Mouse (Mus musculus) small intestine, adult 2 months (tissue): ENCODE results near the gene Arhgap22. TPM values are rescaled to one million over a fixed set of nuclear protein-coding genes. Genes with fewer than 3 reads are reported as not detected.
A peak's percentile ranks its signal among the peaks of the same experiment; 100 is the strongest.

Experiments used
- H3K27ac ChIP-seq: fragments of 200-500 bp; 2 replicates; pipeline ENCODE4 v1.5.1; 2012; ENCODE audit warnings: low read depth, low read length, control low read depth, inconsistent platforms; ENCODE audit not compliant: insufficient read depth
- H3K27me3 ChIP-seq: fragments of 200-500 bp; 2 replicates; pipeline ENCODE4 v1.6.1; 2012; ENCODE audit warnings: mild to moderate bottlenecking, moderate library complexity, low read length, inconsistent platforms; ENCODE audit not compliant: control insufficient read depth, insufficient read depth
- H3K36me3 ChIP-seq: fragments of 200-500 bp; 2 replicates; pipeline ENCODE4 v1.6.1; 2012; ENCODE audit warnings: mild to moderate bottlenecking, low read length, control low read depth, inconsistent platforms; ENCODE audit not compliant: control insufficient read depth, insufficient read depth
- H3K4me1 ChIP-seq: fragments of 200-500 bp; 2 replicates; pipeline ENCODE4 v1.6.1; 2012; ENCODE audit warnings: low read length, inconsistent platforms, mixed read lengths; ENCODE audit not compliant: control insufficient read depth, insufficient read depth, insufficient read length
- H3K4me3 ChIP-seq: fragments of 200-500 bp; 2 replicates; pipeline ENCODE4 v1.5.1; 2012; ENCODE audit warnings: low read depth, mild to moderate bottlenecking, control low read depth, inconsistent platforms, low read length, moderate library complexity
- CTCF ChIP-seq: fragments of 200-500 bp; IDR thresholded peaks from 2 replicates; pipeline ENCODE4 v1.5.1; 2012; ENCODE audit warnings: low read depth, mild to moderate bottlenecking, control low read depth, inconsistent platforms, low read length, moderate library complexity, mixed read lengths; ENCODE audit not compliant: insufficient replicate concordance, insufficient read length; ENCODE audit errors: extremely low read depth
- POLR2A ChIP-seq: fragments of 200-500 bp; IDR thresholded peaks from 2 replicates; pipeline ENCODE4 v1.6.1; 2012; ENCODE audit warnings: low read depth, mild to moderate bottlenecking, control low read depth, inconsistent platforms, low read length, moderate library complexity
- WGBS: fragments of 180-500 bp; shearing (Covaris S2); methylation state at CpG from one replicate; pipeline ENCODE4 v1.1.7; 2018; 5-methylcytosine and 5-hydroxymethylcytosine counted together
- polyA plus RNA-seq: library from polyadenylated mRNA; depleted of rRNA; stranded (reverse); fragments of >200 nt; gene quantifications from 2 replicates; pipeline ENCODE4 v1.2.3, GENCODE M21; 2012

The Arhgap22 gene
- polyA plus RNA-seq, 1 experiment = 3.6 TPM

DNA sequence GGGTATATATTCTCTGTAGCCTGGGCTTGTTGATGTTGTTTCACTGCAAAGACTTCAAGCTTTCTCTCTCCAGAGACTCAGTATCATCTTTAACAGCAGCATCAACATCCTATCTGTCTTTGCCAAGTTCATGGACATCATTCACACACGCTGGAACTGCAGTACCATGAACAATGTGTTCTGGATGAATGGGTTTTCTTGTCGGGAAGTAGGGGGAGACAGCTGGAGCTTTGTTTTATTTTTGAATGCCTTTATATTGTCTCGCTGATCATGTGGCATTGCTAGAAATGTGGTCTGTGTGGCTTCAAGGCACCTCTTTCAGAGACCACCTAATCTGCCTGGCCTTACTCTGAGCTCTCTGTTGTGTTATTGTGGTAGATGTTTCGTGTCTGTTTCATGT is 26.6 kb upstream of the Arhgap22 start:
- Histone ChIP-seq H3K36me3 (no peaks in the 10 kb centered on the region), H3K27me3 (no peaks in the 10 kb centered on the region), H3K27ac (no peak overlapping the region), H3K4me1 (no peaks in the 10 kb centered on the region), H3K4me3 (no peak overlapping the region)
- TF ChIP-seq POLR2A = no peak
- no peak for TF ChIP-seq CTCF
- WGBS = 65% methylated on average over 4 of the region's 4 CpGs

DNA sequence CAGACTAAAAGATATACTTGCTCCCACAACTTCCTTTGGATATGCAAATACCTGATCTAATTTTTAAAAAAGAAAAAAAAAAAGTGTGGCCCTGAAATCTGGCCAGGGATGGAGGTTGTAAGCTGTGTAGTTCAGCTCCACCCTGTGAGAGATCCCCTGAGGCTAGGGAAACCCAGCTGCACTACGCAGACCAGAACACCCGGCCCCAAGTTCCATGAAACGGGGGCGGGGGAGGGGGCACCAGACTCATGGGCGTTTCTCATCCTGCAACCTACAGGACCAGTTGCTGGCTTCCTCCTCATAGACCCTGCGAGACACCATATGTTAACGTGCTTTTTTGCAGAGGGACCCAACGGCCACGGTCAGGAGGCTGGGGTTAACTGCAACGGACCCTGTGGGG is 24.6 kb upstream of the Arhgap22 start:
- H3K4me1 ChIP-seq = no peaks in the 10 kb centered on the region
- H3K36me3 ChIP-seq = no peaks in the 10 kb centered on the region
- H3K27ac ChIP-seq = no peak overlapping the region
- H3K4me3 ChIP-seq = no peak overlapping the region
- TF ChIP-seq POLR2A (no peak), CTCF (no peak)
- WGBS = 77% methylated on average over 10 of the region's 10 CpGs
- H3K27me3 ChIP-seq = no peaks in the 10 kb centered on the region

DNA sequence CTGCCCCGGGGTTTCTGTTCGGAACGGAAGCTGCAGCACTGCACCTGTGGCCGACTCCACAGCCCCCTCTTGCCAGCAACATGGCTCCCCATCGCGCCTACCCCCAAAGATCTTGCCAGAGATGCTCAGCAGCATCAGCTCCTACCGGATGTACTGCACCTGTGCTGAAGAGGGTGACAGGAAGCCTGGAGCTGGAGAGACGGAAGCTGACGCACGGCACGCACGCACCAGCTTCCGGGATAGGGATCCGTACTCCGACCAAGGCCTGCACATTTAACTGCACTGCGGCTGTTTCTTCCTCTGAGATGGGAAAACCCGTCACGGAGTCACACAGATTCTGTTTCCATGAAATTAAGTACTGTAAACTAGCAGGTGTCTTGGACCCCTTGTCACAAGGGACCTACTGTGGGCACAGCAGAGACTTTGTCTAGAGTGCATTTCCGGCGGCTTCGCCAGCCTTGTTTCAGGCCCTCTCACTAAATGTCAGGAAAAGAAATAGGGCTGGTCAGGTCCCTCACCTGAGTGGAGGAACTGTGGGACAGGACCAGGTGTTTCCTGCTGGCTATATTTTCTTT is 23.9 kb upstream of the Arhgap22 start:
- Histone ChIP-seq H3K27ac (0 out of 2 replicates have a peak overlapping the region, but pooled peaks have one; percentile 1), H3K4me3 (no peak overlapping the region), H3K36me3 (no peaks in the 10 kb centered on the region), H3K27me3 (no peaks in the 10 kb centered on the region), H3K4me1 (no peaks in the 10 kb centered on the region)
- 90% methylated on average over 21 of the region's 21 CpGs for WGBS
- TF ChIP-seq CTCF (no peak), POLR2A (no peak)

DNA sequence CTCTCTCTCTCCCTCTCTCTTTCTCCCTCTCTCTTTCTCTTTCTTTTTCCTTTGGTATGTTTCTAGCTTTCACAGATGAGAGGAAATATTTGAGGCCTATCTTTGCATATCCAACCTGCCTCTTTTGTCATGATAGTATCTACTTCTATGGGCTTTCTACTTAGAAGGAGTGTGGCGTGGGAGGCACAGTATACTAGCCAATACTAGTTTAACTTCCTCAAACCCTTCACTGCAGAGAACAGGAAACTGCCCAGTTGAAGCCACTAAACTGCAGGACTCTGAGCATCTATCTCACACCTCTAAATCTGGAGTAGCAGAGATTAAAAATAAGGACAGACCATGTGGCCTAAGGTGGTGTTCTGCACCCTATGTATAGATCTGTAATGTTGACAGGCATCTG is 23.2 kb upstream of the Arhgap22 start:
- TF ChIP-seq POLR2A = no peak
- no peak for TF ChIP-seq CTCF
- H3K4me1 ChIP-seq = no peaks in the 10 kb centered on the region
- H3K4me3 ChIP-seq = no peak overlapping the region
- WGBS = 56% methylated on average over 1 of the region's 1 CpGs
- no peaks in the 10 kb centered on the region for H3K36me3 ChIP-seq
- no peak overlapping the region for H3K27ac ChIP-seq
- H3K27me3 ChIP-seq = no peaks in the 10 kb centered on the region

DNA sequence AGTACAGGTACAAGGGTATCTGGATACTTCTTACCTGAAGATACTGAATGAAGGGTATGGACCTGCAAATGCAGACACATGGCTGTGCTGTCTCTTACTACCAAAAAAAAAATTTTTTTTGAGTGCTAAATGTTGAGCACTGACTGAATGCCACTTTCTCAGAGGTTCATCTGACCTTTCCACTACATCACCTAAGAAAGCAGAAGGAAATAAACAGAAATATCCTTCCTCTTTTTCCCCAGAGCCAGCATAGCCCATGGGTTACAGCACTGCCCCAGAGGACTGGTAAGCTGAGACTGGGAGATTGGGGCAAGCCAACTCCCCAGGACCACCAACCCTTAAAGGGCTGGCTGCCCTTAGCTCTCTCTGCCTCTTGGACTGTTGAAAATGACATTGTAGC is 20.1 kb upstream of the Arhgap22 start:
- no peak for TF ChIP-seq POLR2A
- no peak for TF ChIP-seq CTCF
- Histone ChIP-seq H3K27ac (peak overlapping the region; percentile 75), H3K4me3 (no peak overlapping the region), H3K27me3 (no peaks in the 10 kb centered on the region), H3K36me3 (no peaks in the 10 kb centered on the region), H3K4me1 (no peaks in the 10 kb centered on the region)

DNA sequence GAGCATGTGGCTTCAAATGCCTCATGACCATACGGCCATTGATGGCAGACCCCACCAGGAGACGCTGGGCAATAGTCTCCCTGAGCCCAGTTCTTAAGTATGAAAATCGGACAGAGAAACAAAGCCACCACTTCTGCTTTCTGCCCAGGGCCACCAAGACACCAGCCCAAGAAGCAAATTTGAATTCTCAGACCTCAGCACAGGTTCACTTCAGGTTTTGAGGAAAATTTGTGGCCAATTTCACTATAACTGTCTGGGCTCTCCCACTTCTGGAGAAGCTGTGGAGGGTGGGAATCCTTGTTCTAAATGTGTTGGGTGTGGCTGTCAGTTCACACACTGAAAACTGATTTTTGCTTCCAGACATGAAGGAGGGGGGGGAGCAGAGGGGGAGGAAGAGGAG is 19.6 kb upstream of the Arhgap22 start:
- Histone ChIP-seq H3K27ac (peak overlapping the region; percentile 75), H3K4me3 (no peak overlapping the region), H3K36me3 (no peaks in the 10 kb centered on the region), H3K27me3 (no peaks in the 10 kb centered on the region), H3K4me1 (no peaks in the 10 kb centered on the region)
- no peak for TF ChIP-seq POLR2A
- WGBS = 71% methylated on average over 3 of the region's 3 CpGs

DNA sequence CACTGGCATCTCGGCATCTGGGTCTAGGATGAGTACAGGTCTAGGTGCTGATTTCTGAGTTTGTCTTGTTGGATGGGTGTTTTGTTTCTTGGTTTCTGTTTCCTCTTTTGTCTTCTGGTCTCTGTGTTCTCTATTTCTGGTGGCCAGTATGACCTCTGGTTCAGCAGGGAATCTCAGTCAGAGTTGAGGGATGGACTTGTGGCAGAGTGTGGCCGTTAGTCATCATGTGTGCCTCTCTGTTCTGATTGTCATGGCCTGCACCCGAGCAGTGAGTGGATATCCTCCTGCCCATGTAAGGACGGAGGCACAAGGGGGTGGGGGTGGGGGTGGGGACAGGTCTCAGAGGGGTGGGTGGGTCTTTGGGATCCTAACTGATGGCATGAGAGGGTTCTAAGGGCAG is 11.7 kb upstream of the Arhgap22 start:
- Histone ChIP-seq H3K4me3 (no peak overlapping the region), H3K4me1 (no peaks in the 10 kb centered on the region), H3K27me3 (no peaks in the 10 kb centered on the region), H3K36me3 (no peaks in the 10 kb centered on the region), H3K27ac (no peak overlapping the region)
- WGBS = 67% methylated on average over 4 of the region's 4 CpGs
- TF ChIP-seq CTCF (no peak), POLR2A (no peak)

DNA sequence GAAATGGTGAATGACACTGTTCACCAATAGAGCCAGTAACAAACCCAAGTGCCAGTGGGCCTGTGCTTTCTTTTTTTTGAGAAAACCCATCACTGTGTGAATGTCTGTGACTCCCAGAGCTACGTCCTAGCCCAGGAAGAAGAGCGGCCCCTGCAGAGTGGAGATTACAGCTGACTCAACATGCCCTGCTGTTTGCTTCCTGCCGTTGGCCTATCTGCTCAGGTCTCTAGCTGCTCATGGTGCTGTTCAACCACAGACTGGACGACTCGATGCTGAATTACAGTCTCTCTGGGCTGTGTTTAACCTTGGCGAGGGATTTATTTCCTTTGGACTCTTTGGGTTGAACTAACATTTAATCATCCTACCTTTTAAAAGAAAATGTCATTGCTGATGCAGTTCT is 10.9 kb upstream of the Arhgap22 start:
- 72% methylated on average over 6 of the region's 6 CpGs for WGBS
- no peaks in the 10 kb centered on the region for H3K4me1 ChIP-seq
- H3K27ac ChIP-seq = no peak overlapping the region
- TF ChIP-seq CTCF = no peak
- no peak for TF ChIP-seq POLR2A
- H3K27me3 ChIP-seq = no peaks in the 10 kb centered on the region
- H3K4me3 ChIP-seq = no peak overlapping the region
- no peaks in the 10 kb centered on the region for H3K36me3 ChIP-seq
